In genomic region chr1:172484671-172485070, GRCm38 (mm10) we compare ENCODE assay signal across 13 mouse cellular contexts. TPM values are rescaled to one million over a fixed set of nuclear protein-coding genes. Genes with fewer than 3 reads are reported as not detected.
A peak's percentile ranks its signal among the peaks of the same experiment; 100 is the strongest.
DNase-seq lines count a peak whose midpoint lies in the region; ATAC-seq lines count a peak whose summit lies in the region.
"Had no signal": no experiment of that assay in that cellular context is flagged by ENCODE, and none has a peak within 500 bp of the region (broad histone marks: within the 10 kb centered on the region; RNA-seq: fewer than 3 reads in every experiment).

No protein-coding gene starts in this region.

- no peak for DNase-seq in embryonic facial prominence, embryonic 11.5 days (ENCODE audit: low spot score)
- DNase-seq in forebrain, embryonic 11.5 days (ENCODE audit: low spot score), result no peak
- no peak for DNase-seq in intestine, embryonic 14.5 days (ENCODE audit: low spot score)
- no peak for DNase-seq in spleen, adult 12 weeks (ENCODE audit: low spot score)
- no peak for DNase-seq in left cerebral cortex, postnatal 36 days (ENCODE audit: low spot score in 2 of 2)
- DNase-seq in right cerebral cortex, adult 2 months (ENCODE audit: low spot score in 2 of 2), result no peak
- DNase-seq: gastrocnemius, adult 2 months; heart, postnatal 10 days had no signal

- WGBS in embryonic facial prominence, embryonic 11.5 days, result 54% methylated on average over 13 of the region's 13 CpGs
- WGBS in forebrain, embryonic 11.5 days, result 53% methylated on average over 13 of the region's 13 CpGs
- WGBS in intestine, embryonic 14.5 days, result 63% methylated on average over 13 of the region's 13 CpGs
- 42% methylated on average over 13 of the region's 13 CpGs for WGBS in midbrain, embryonic 16.5 days

- no peak overlapping the region for H3K27ac ChIP-seq in embryonic facial prominence, embryonic 11.5 days (replicated peaks; ENCODE audit: low read depth, low read length)
- no peak overlapping the region for H3K27ac ChIP-seq in forebrain, embryonic 11.5 days (ENCODE audit: low read depth, low read length)
- H3K27ac ChIP-seq in intestine, embryonic 14.5 days (ENCODE audit: low read depth), result no peak overlapping the region
- H3K27ac ChIP-seq in midbrain, embryonic 16.5 days (ENCODE audit: low read length), result no peak overlapping the region
- H3K27ac ChIP-seq: gastrocnemius, adult 2 months; layer of hippocampus, adult 2 months had no signal

- ATAC-seq in embryonic facial prominence, embryonic 11.5 days (replicated peaks; ENCODE audit: insufficient number of reproducible peaks, low FRiP score, low TSS enrichment, low read depth), result no peak
- ATAC-seq in forebrain, embryonic 11.5 days (replicated peaks; ENCODE audit: low FRiP score), result no peak
- no peak for ATAC-seq in intestine, embryonic 14.5 days (replicated peaks; ENCODE audit: low FRiP score, low TSS enrichment, low read depth)
- ATAC-seq in midbrain, embryonic 16.5 days, result no peak

- no peaks in the 10 kb centered on the region; the same call in 1 of the 2 replicates for H3K36me3 ChIP-seq in embryonic facial prominence, embryonic 11.5 days (replicated peaks; ENCODE audit: control insufficient read depth, insufficient read depth, low read depth, low read length)
- no peaks in the 10 kb centered on the region; the same call in 1 of the 2 replicates for H3K36me3 ChIP-seq in forebrain, embryonic 11.5 days (ENCODE audit: control insufficient read depth, insufficient read depth, low read length)
- peaks cover 34% of the 10 kb centered on the region for H3K36me3 ChIP-seq in intestine, embryonic 14.5 days (ENCODE audit: control insufficient read depth, insufficient read depth, low read length)
- no peaks in the 10 kb centered on the region for H3K36me3 ChIP-seq in midbrain, embryonic 16.5 days (ENCODE audit: control insufficient read depth, insufficient read depth, low read length)

- no peaks in the 10 kb centered on the region for H3K27me3 ChIP-seq in embryonic facial prominence, embryonic 11.5 days (ENCODE audit: control insufficient read depth, insufficient read depth, low read length)
- no peaks in the 10 kb centered on the region for H3K27me3 ChIP-seq in forebrain, embryonic 11.5 days (ENCODE audit: control insufficient read depth, insufficient read depth, low read length)
- no peaks in the 10 kb centered on the region for H3K27me3 ChIP-seq in intestine, embryonic 14.5 days (replicated peaks; ENCODE audit: control insufficient read depth, insufficient read depth, low read length)
- no peaks in the 10 kb centered on the region for H3K27me3 ChIP-seq in midbrain, embryonic 16.5 days (ENCODE audit: control insufficient read depth, insufficient read depth, low read depth, low read length)
- H3K27me3 ChIP-seq: CH12.LX had no signal

- H3K9me3 ChIP-seq in embryonic facial prominence, embryonic 11.5 days (replicated peaks; ENCODE audit: control insufficient read depth, low read length), result no peaks in the 10 kb centered on the region
- H3K9me3 ChIP-seq in forebrain, embryonic 11.5 days (ENCODE audit: control insufficient read depth, low read length), result no peaks in the 10 kb centered on the region
- no peaks in the 10 kb centered on the region for H3K9me3 ChIP-seq in intestine, embryonic 14.5 days (ENCODE audit: control insufficient read depth, low read length)
- no peaks in the 10 kb centered on the region for H3K9me3 ChIP-seq in midbrain, embryonic 16.5 days (replicated peaks; ENCODE audit: control insufficient read depth, low read length, poor library complexity, severe bottlenecking)

- H3K4me1 ChIP-seq in embryonic facial prominence, embryonic 11.5 days (ENCODE audit: control insufficient read depth, insufficient read depth, low read length), result peaks cover 17% of the 10 kb centered on the region
- peaks cover 47% of the 10 kb centered on the region for H3K4me1 ChIP-seq in forebrain, embryonic 11.5 days (replicated peaks; ENCODE audit: control insufficient read depth, insufficient read depth, low read length)
- H3K4me1 ChIP-seq in intestine, embryonic 14.5 days (replicated peaks; ENCODE audit: control insufficient read depth, insufficient read depth, low read length), result peaks cover 31% of the 10 kb centered on the region
- H3K4me1 ChIP-seq in midbrain, embryonic 16.5 days (ENCODE audit: control insufficient read depth, insufficient read depth, low read length), result peaks cover 53% of the 10 kb centered on the region

- intact Hi-C loops in left cerebral cortex, postnatal 36 days (cut with DNase I), result no loop called here

- peak overlapping the region; percentile 75 for H3K4me2 ChIP-seq in embryonic facial prominence, embryonic 11.5 days (ENCODE audit: low read depth, low read length)
- H3K4me2 ChIP-seq in forebrain, embryonic 11.5 days (ENCODE audit: low read depth, low read length, severe bottlenecking), result peak overlapping the region; percentile 53
- H3K4me2 ChIP-seq in intestine, embryonic 14.5 days (ENCODE audit: low read length), result peak overlapping the region; percentile 77; the same call in 1 of the 2 replicates
- H3K4me2 ChIP-seq in midbrain, embryonic 16.5 days (ENCODE audit: low read length), result peak overlapping the region; percentile 80
- H3K4me2 ChIP-seq: liver, embryonic 11.5 days had no signal

- peak overlapping the region; percentile 15; the same call in 1 of the 2 replicates for H3K9ac ChIP-seq in embryonic facial prominence, embryonic 11.5 days (replicated peaks; ENCODE audit: low read length)
- peak overlapping the region; percentile 75 for H3K9ac ChIP-seq in forebrain, embryonic 11.5 days (ENCODE audit: low read length)
- H3K9ac ChIP-seq in intestine, embryonic 14.5 days (ENCODE audit: low read length), result no peak overlapping the region
- peak overlapping the region; percentile 71 for H3K9ac ChIP-seq in midbrain, embryonic 16.5 days (ENCODE audit: low read depth, low read length)

- H3K4me3 ChIP-seq in embryonic facial prominence, embryonic 11.5 days (ENCODE audit: low read depth, low read length), result peak overlapping the region; percentile 12
- H3K4me3 ChIP-seq in forebrain, embryonic 11.5 days (ENCODE audit: low read depth, low read length), result peak overlapping the region; percentile 60
- 0 out of 2 replicates have a peak overlapping the region, but pooled peaks have one; percentile 4 for H3K4me3 ChIP-seq in intestine, embryonic 14.5 days (ENCODE audit: low read depth, low read length)
- peak overlapping the region; percentile 64 for H3K4me3 ChIP-seq in midbrain, embryonic 16.5 days (ENCODE audit: low read depth, low read length)
- H3K4me3 ChIP-seq: gastrocnemius, adult 2 months; layer of hippocampus, adult 2 months had no signal

RNA-seq across cellular contexts. Expression of gene Igsf9, which starts 3.1 kb away (rescaled TPM):
- polyA plus RNA-seq in embryonic facial prominence, embryonic 11.5 days (2014; fragmentation: Nextera tagmentation; extraction: Ambion mirVana), result 36.8 and 46.6 TPM in 2 replicates
- polyA plus RNA-seq in forebrain, embryonic 11.5 days (2014; fragmentation: Nextera tagmentation; extraction: Ambion mirVana), result 83.2 and 94.4 TPM in 2 replicates
- polyA plus RNA-seq in intestine, embryonic 14.5 days (2014; fragmentation: Nextera tagmentation; extraction: Ambion mirVana), result 40.9 and 44.3 TPM in 2 replicates
- polyA plus RNA-seq in midbrain, embryonic 16.5 days (2015; fragmentation: Nextera tagmentation; extraction: Ambion mirVana), result 73.0 and 74.4 TPM in 2 replicates
- 10 to 100 TPM in 1 of 2 experiments, 1 to 10 TPM in 1; 8.4 to 11.2 TPM for total RNA-seq in left cerebral cortex, postnatal 36 days (2021)

RNA-seq across cellular contexts. Expression of gene Slamf9, which starts 9.5 kb away (rescaled TPM):
- polyA plus RNA-seq in embryonic facial prominence, embryonic 11.5 days (2014; fragmentation: Nextera tagmentation; extraction: Ambion mirVana), result 0.48 and 0.53 TPM in 2 replicates
- 0.27 and 0.28 TPM in 2 replicates for polyA plus RNA-seq in forebrain, embryonic 11.5 days (2014; fragmentation: Nextera tagmentation; extraction: Ambion mirVana)
- 1.8 and 2.0 TPM in 2 replicates for polyA plus RNA-seq in intestine, embryonic 14.5 days (2014; fragmentation: Nextera tagmentation; extraction: Ambion mirVana)
- 0.23 and 0.37 TPM in 2 replicates for polyA plus RNA-seq in midbrain, embryonic 16.5 days (2015; fragmentation: Nextera tagmentation; extraction: Ambion mirVana)
- under 1 TPM; 0.49 to 0.82 TPM for total RNA-seq in left cerebral cortex, postnatal 36 days (2021)

RNA-seq across cellular contexts. Expression of gene Tagln2, which starts 15.2 kb away (rescaled TPM):
- 56.7 and 61.7 TPM in 2 replicates for polyA plus RNA-seq in embryonic facial prominence, embryonic 11.5 days (2014; fragmentation: Nextera tagmentation; extraction: Ambion mirVana)
- polyA plus RNA-seq in forebrain, embryonic 11.5 days (2014; fragmentation: Nextera tagmentation; extraction: Ambion mirVana), result 38.5 and 38.6 TPM in 2 replicates
- polyA plus RNA-seq in intestine, embryonic 14.5 days (2014; fragmentation: Nextera tagmentation; extraction: Ambion mirVana), result 241 TPM in 2 replicates
- 47.3 and 53.0 TPM in 2 replicates for polyA plus RNA-seq in midbrain, embryonic 16.5 days (2015; fragmentation: Nextera tagmentation; extraction: Ambion mirVana)
- total RNA-seq in left cerebral cortex, postnatal 36 days (2021), result 10 to 100 TPM in 1 of 2 experiments, 1 to 10 TPM in 1; 10.0 to 11.6 TPM

RNA-seq across cellular contexts. Expression of gene Cfap45, which starts 35.9 kb away (rescaled TPM):
- 0.47 and 0.65 TPM in 2 replicates for polyA plus RNA-seq in embryonic facial prominence, embryonic 11.5 days (2014; fragmentation: Nextera tagmentation; extraction: Ambion mirVana)
- 1.2 and 1.3 TPM in 2 replicates for polyA plus RNA-seq in forebrain, embryonic 11.5 days (2014; fragmentation: Nextera tagmentation; extraction: Ambion mirVana)
- polyA plus RNA-seq in intestine, embryonic 14.5 days (2014; fragmentation: Nextera tagmentation; extraction: Ambion mirVana), result 1.1 and 1.9 TPM in 2 replicates
- polyA plus RNA-seq in midbrain, embryonic 16.5 days (2015; fragmentation: Nextera tagmentation; extraction: Ambion mirVana), result 4.0 and 4.7 TPM in 2 replicates
- 1 to 10 TPM; 3.4 to 4.0 TPM for total RNA-seq in left cerebral cortex, postnatal 36 days (2021)
- total RNA-seq: CH12.LX; gastrocnemius, adult 2 months; megakaryocyte progenitor cell, adult 5-6 weeks had no signal

Comparison
In these comparisons a context has a peak if more than half of its experiments do, and no peak if none do; other contexts are left out.
1. H3K4me3 ChIP-seq: peak in every context shown above with its lines; median percentile 64 in midbrain, embryonic 16.5 days; 60 in forebrain, embryonic 11.5 days; 12 in embryonic facial prominence, embryonic 11.5 days; 4 in intestine, embryonic 14.5 days.